Mouse (Mus musculus) liver, embryonic 13.5 days (tissue): ENCODE data around the gene Bicd2. TPM values are rescaled to one million over a fixed set of nuclear protein-coding genes. Genes with fewer than 3 reads are reported as not detected.

Experiments used
- ATAC-seq: fragments of 200-750 bp; cut with Nextera tagmentation; 2 replicates; pipeline ENCODE4 v1.8.0; 2017; ENCODE audit warnings: low read depth, mild to moderate bottlenecking, moderate number of reproducible peaks, moderate library complexity
- DNase-seq: peaks from one replicate; pipeline ENCODE4 v3.0.0; 2022
- H3K27ac ChIP-seq: fragments of 300-500 bp; sonication (generic); 2 replicates; pipeline ENCODE4 v1.5.1; 2015; ENCODE audit warnings: moderate library complexity, mild to moderate bottlenecking, inconsistent platforms
- H3K27me3 ChIP-seq: fragments of 300-500 bp; sonication (generic); 2 replicates; pipeline ENCODE4 v1.6.1; 2015; ENCODE audit warnings: mild to moderate bottlenecking, inconsistent platforms
- H3K36me3 ChIP-seq: fragments of 300-500 bp; sonication (generic); 2 replicates; pipeline ENCODE4 v1.6.1; 2015; ENCODE audit warnings: mild to moderate bottlenecking, inconsistent platforms
- H3K4me1 ChIP-seq: fragments of 300-500 bp; sonication (generic); replicated peaks from 2 replicates; pipeline ENCODE4 v1.6.1; 2015; ENCODE audit warnings: inconsistent platforms
- H3K4me2 ChIP-seq: fragments of 300-500 bp; sonication (generic); 2 replicates; pipeline ENCODE4 v1.6.1; 2015; ENCODE audit warnings: inconsistent platforms, mild to moderate bottlenecking, moderate library complexity
- H3K4me3 ChIP-seq: fragments of 300-500 bp; sonication (generic); replicated peaks from 2 replicates; pipeline ENCODE4 v1.5.1; 2015; ENCODE audit warnings: mild to moderate bottlenecking, inconsistent platforms
- H3K9ac ChIP-seq: fragments of 300-500 bp; sonication (generic); 2 replicates; pipeline ENCODE4 v1.6.1; 2015; ENCODE audit warnings: mild to moderate bottlenecking, inconsistent platforms
- H3K9me3 ChIP-seq: fragments of 300-500 bp; sonication (generic); replicated peaks from 2 replicates; pipeline ENCODE4 v1.6.1; 2016; ENCODE audit warnings: inconsistent platforms
- WGBS: fragments of 180-500 bp; shearing (Covaris S2); methylation state at CpG from one replicate; pipeline ENCODE4 v1.1.7; 2015; ENCODE audit not compliant: insufficient replicate concordance; 5-methylcytosine and 5-hydroxymethylcytosine counted together
- polyA plus RNA-seq: library from polyadenylated mRNA; unstranded; fragments of >200 nt; fragmentation: Nextera tagmentation; extraction: Ambion mirVana; gene quantifications from 2 replicates; pipeline ENCODE4 v1.2.1, GENCODE M21; 2015

The Bicd2 gene
- polyA plus RNA-seq, 1 experiment from 2014 or later: 9.0 TPM

GRCm38 (mm10) chr13:49377608-49378007, 36.2 kb downstream of the Bicd2 start:
- Histone ChIP-seq H3K4me2 (no peak overlapping the region), H3K27ac (no peak overlapping the region), H3K36me3 (peaks cover 73% of the 10 kb centered on the region), H3K4me1 (peaks cover 23% of the 10 kb centered on the region), H3K27me3 (no peaks in the 10 kb centered on the region), H3K4me3 (no peak overlapping the region), H3K9me3 (no peaks in the 10 kb centered on the region), H3K9ac (no peak overlapping the region)
- ATAC-seq (no peak), DNase-seq (no peak)
- 71% methylated on average over 6 of the region's 6 CpGs for WGBS

GRCm38 (mm10) chr13:49379301-49379700, 37.9 kb downstream of the Bicd2 start:
- no peaks in the 10 kb centered on the region for H3K27me3 ChIP-seq
- peaks cover 19% of the 10 kb centered on the region for H3K4me1 ChIP-seq
- H3K9me3 ChIP-seq: no peaks in the 10 kb centered on the region
- 89% methylated on average over 20 of the region's 20 CpGs for WGBS
- no peak overlapping the region for H3K4me2 ChIP-seq
- no peak overlapping the region for H3K9ac ChIP-seq
- no peak overlapping the region for H3K4me3 ChIP-seq
- H3K27ac ChIP-seq: no peak overlapping the region
- ATAC-seq: no peak
- peaks cover 90% of the 10 kb centered on the region for H3K36me3 ChIP-seq
- no peak for DNase-seq

- 0 out of 2 replicates have a peak overlapping the region, but pooled peaks have one; percentile 21 for H3K27ac ChIP-seq
- no peak overlapping the region for H3K4me2 ChIP-seq
- no peaks in the 10 kb centered on the region for H3K9me3 ChIP-seq
- WGBS: 19% methylated on average over 3 of the region's 3 CpGs
- ATAC-seq (peak; percentile 43), DNase-seq (peak; percentile 65)
- H3K36me3 ChIP-seq: peaks cover 95% of the 10 kb centered on the region
- peaks cover 12% of the 10 kb centered on the region; the same call in 1 of the 2 replicates for H3K4me1 ChIP-seq
- no peaks in the 10 kb centered on the region for H3K27me3 ChIP-seq
- no peak overlapping the region for H3K4me3 ChIP-seq
- no peak overlapping the region for H3K9ac ChIP-seq
Observed at GRCm38 (mm10) chr13:49381230-49381629, 39.8 kb downstream of the Bicd2 start.

- 0 out of 2 replicates have a peak, but pooled peaks cover 7% of the 10 kb centered on the region for H3K4me1 ChIP-seq
- WGBS: 92% methylated on average over 23 of the region's 23 CpGs
- no peaks in the 10 kb centered on the region for H3K27me3 ChIP-seq
- no peak overlapping the region for H3K4me3 ChIP-seq
- H3K27ac ChIP-seq: no peak overlapping the region
- no peaks in the 10 kb centered on the region for H3K9me3 ChIP-seq
- DNase-seq (no peak), ATAC-seq (no peak)
- H3K9ac ChIP-seq: no peak overlapping the region
- H3K36me3 ChIP-seq: peaks cover 85% of the 10 kb centered on the region
- no peak overlapping the region for H3K4me2 ChIP-seq
Observed at GRCm38 (mm10) chr13:49382997-49383396, 41.6 kb downstream of the Bicd2 start.

GRCm38 (mm10) chr13:49384751-49385463, 43.5 kb downstream of the Bicd2 start:
- H3K27me3 ChIP-seq: no peaks in the 10 kb centered on the region
- WGBS: 77% methylated on average over 16 of the region's 16 CpGs
- no peak overlapping the region for H3K9ac ChIP-seq
- no peak overlapping the region for H3K27ac ChIP-seq
- ATAC-seq (no peak), DNase-seq (no peak)
- H3K4me3 ChIP-seq: no peak overlapping the region
- H3K4me1 ChIP-seq: 0 out of 2 replicates have a peak, but pooled peaks cover 7% of the 10 kb centered on the region
- H3K36me3 ChIP-seq: peaks cover 66% of the 10 kb centered on the region
- H3K9me3 ChIP-seq: no peaks in the 10 kb centered on the region
- H3K4me2 ChIP-seq: no peak overlapping the region

- ATAC-seq (no peak), DNase-seq (no peak)
- WGBS: 88% methylated on average over 2 of the region's 2 CpGs
- Histone ChIP-seq H3K27ac (no peak overlapping the region), H3K4me1 (peaks cover 27% of the 10 kb centered on the region), H3K9me3 (no peaks in the 10 kb centered on the region), H3K27me3 (no peaks in the 10 kb centered on the region), H3K4me3 (no peak overlapping the region), H3K4me2 (no peak overlapping the region), H3K9ac (no peak overlapping the region), H3K36me3 (peaks cover 13% of the 10 kb centered on the region)
Observed at GRCm38 (mm10) chr13:49391374-49391773, 50.0 kb downstream of the Bicd2 start.

- peak; percentile 27; the same call in 1 of the 2 replicates for ATAC-seq
- no peak overlapping the region for H3K27ac ChIP-seq
- no peak overlapping the region for H3K4me3 ChIP-seq
- H3K4me2 ChIP-seq: no peak overlapping the region
- DNase-seq: no peak
- H3K9ac ChIP-seq: no peak overlapping the region
- 0 out of 2 replicates have a peak, but pooled peaks cover 5% of the 10 kb centered on the region for H3K36me3 ChIP-seq
- no peaks in the 10 kb centered on the region for H3K27me3 ChIP-seq
- 8% methylated on average over 1 of the region's 1 CpGs for WGBS
- no peaks in the 10 kb centered on the region for H3K9me3 ChIP-seq
- peaks cover 33% of the 10 kb centered on the region for H3K4me1 ChIP-seq
Observed at GRCm38 (mm10) chr13:49393579-49393978, 52.2 kb downstream of the Bicd2 start.

GRCm38 (mm10) chr13:49394886-49395447, 53.6 kb downstream of the Bicd2 start:
- no peak overlapping the region for H3K4me2 ChIP-seq
- H3K27ac ChIP-seq: no peak overlapping the region
- ATAC-seq: no peak
- H3K4me1 ChIP-seq: peaks cover 33% of the 10 kb centered on the region
- no peak overlapping the region for H3K9ac ChIP-seq
- H3K27me3 ChIP-seq: no peaks in the 10 kb centered on the region
- H3K4me3 ChIP-seq: no peak overlapping the region
- DNase-seq: no peak
- 68% methylated on average over 3 of the region's 3 CpGs for WGBS
- H3K36me3 ChIP-seq: 0 out of 2 replicates have a peak, but pooled peaks cover 5% of the 10 kb centered on the region
- no peaks in the 10 kb centered on the region for H3K9me3 ChIP-seq

- H3K36me3 ChIP-seq: no peaks in the 10 kb centered on the region
- H3K27ac ChIP-seq: no peak overlapping the region
- no peak overlapping the region for H3K9ac ChIP-seq
- no peak for DNase-seq
- H3K4me3 ChIP-seq: no peak overlapping the region
- no peak for ATAC-seq
- H3K27me3 ChIP-seq: no peaks in the 10 kb centered on the region
- 58% methylated on average over 1 of the region's 1 CpGs for WGBS
- H3K9me3 ChIP-seq: no peaks in the 10 kb centered on the region
- H3K4me1 ChIP-seq: peaks cover 33% of the 10 kb centered on the region
- H3K4me2 ChIP-seq: no peak overlapping the region
Observed at GRCm38 (mm10) chr13:49396798-49397197, 55.4 kb downstream of the Bicd2 start.

GRCm38 (mm10) chr13:49398191-49398590, 56.8 kb downstream of the Bicd2 start:
- 43% methylated on average over 8 of the region's 8 CpGs for WGBS

GRCm38 (mm10) chr13:49400139-49400538, 58.8 kb downstream of the Bicd2 start:
- Histone ChIP-seq H3K36me3 (no peaks in the 10 kb centered on the region), H3K4me3 (no peak overlapping the region), H3K4me1 (peaks cover 15% of the 10 kb centered on the region), H3K4me2 (no peak overlapping the region), H3K27me3 (no peaks in the 10 kb centered on the region), H3K27ac (no peak overlapping the region), H3K9me3 (no peaks in the 10 kb centered on the region), H3K9ac (no peak overlapping the region)
- ATAC-seq (peak; percentile 12; the same call in 1 of the 2 replicates), DNase-seq (no peak)
- 61% methylated on average over 6 of the region's 6 CpGs for whole genome bisulfite sequencing

More at GRCm38 (mm10) chr13:49398191-49398590, 56.8 kb downstream of the Bicd2 start:
- no peak overlapping the region for H3K4me2 ChIP-seq
- H3K27me3 ChIP-seq: no peaks in the 10 kb centered on the region
- ATAC-seq (no peak), DNase-seq (no peak)
- no peak overlapping the region for H3K4me3 ChIP-seq
- H3K9me3 ChIP-seq: no peaks in the 10 kb centered on the region
- no peaks in the 10 kb centered on the region for H3K36me3 ChIP-seq
- H3K27ac ChIP-seq: no peak overlapping the region
- peaks cover 26% of the 10 kb centered on the region for H3K4me1 ChIP-seq
- H3K9ac ChIP-seq: no peak overlapping the region
